Mouse (Mus musculus) frontal cortex, postnatal 36 days (tissue): Measurements from ENCODE around the gene Ndufb8.
A peak's percentile ranks its signal among the peaks of the same experiment; 100 is the strongest.

ENCODE experiments used
- DNase-seq, 2 experiments: peaks; one replicate each; pipeline ENCODE4 v3.0.0; 2022; ENCODE audit warnings: low spot score in 2 of 2

The Ndufb8 gene

GRCm38 (mm10) chr19:44535376-44535775 is 19.9 kb downstream of the Ndufb8 start:
- no peak for DNase-seq

- no peak for DNase-seq
These were observed 25.2 kb downstream of the Ndufb8 start for GRCm38 (mm10) chr19:44530018-44530417.

GRCm38 (mm10) chr19:44525551-44526205 is 29.6 kb downstream of the Ndufb8 start:
- DNase-seq, result no peak

- DNase-seq, result no peak
These were observed 36.1 kb downstream of the Ndufb8 start for GRCm38 (mm10) chr19:44519152-44519551.

GRCm38 (mm10) chr19:44517996-44518768 is 37.1 kb downstream of the Ndufb8 start:
- DNase-seq, result no peak

GRCm38 (mm10) chr19:44515769-44516168 is 39.5 kb downstream of the Ndufb8 start:
- DNase-seq, result no peak

GRCm38 (mm10) chr19:44514521-44515451 is 40.5 kb downstream of the Ndufb8 start:
- DNase-seq, result no peak

GRCm38 (mm10) chr19:44513921-44514482 is 41.2 kb downstream of the Ndufb8 start:
- no peak for DNase-seq

- DNase-seq, result no peak
These were observed 42.0 kb downstream of the Ndufb8 start for GRCm38 (mm10) chr19:44513054-44513833.

GRCm38 (mm10) chr19:44512601-44513000 is 42.6 kb downstream of the Ndufb8 start:
- DNase-seq, result no peak

- peak; percentile 7 to 10 for DNase-seq
These were observed 43.6 kb downstream of the Ndufb8 start for GRCm38 (mm10) chr19:44511451-44512231.

GRCm38 (mm10) chr19:44510534-44511175 is 44.6 kb downstream of the Ndufb8 start:
- no peak for DNase-seq

GRCm38 (mm10) chr19:44502741-44503140 is 52.5 kb downstream of the Ndufb8 start:
- DNase-seq, result no peak

GRCm38 (mm10) chr19:44501925-44502324 is 53.3 kb downstream of the Ndufb8 start:
- DNase-seq, result no peak

- DNase-seq, result no peak
These were observed 55.0 kb downstream of the Ndufb8 start for GRCm38 (mm10) chr19:44500240-44500639.

GRCm38 (mm10) chr19:44498936-44499335 is 56.3 kb downstream of the Ndufb8 start:
- DNase-seq, result no peak
